Mouse (Mus musculus) kidney, adult 18-20 months (tissue): ENCODE measurements around the gene Llgl1.
A peak's percentile ranks its signal among the peaks of the same experiment; 100 is the strongest.

Experiments used
- DNase-seq: peaks from one replicate; pipeline ENCODE4 v3.0.0; 2021

Llgl1 gene

GRCm38 (mm10) chr11:60699524-60700075 lies at the start of gene Llgl1:
Gene Llgl1 (plus strand): TSS chr11:60699723.
- peak; percentile 84 for DNase-seq

- DNase-seq = no peak
Measured at GRCm38 (mm10) chr11:60696165-60696564, 3.4 kb upstream of the Llgl1 start.

DNA sequence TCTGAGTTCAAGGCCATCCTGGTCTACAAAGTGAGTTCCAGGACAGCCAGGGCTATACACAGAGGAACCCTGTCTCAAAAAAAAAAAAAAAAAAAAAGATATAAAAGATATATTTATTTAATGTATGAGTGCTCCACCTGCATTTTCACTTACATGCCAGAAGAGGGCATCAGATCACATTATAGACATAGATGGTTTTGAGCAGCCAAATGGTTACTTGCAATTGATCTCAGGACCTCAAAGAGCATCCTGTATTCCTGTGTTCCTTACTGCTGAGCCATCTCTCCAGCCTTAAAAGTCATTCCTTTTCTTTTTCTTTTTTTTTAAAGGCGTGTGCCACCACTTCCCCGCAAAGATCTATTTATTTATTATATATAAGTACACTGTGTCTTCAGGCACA lies 2.0 kb upstream of the Llgl1 start:
- no peak for DNase-seq

GRCm38 (mm10) chr11:60698806-60699523 lies 558 bp upstream of the Llgl1 start:
- DNase-seq = peak; percentile 74

- DNase-seq = no peak
Measured at GRCm38 (mm10) chr11:60700320-60701185, 1.0 kb downstream of the Llgl1 start.

DNA sequence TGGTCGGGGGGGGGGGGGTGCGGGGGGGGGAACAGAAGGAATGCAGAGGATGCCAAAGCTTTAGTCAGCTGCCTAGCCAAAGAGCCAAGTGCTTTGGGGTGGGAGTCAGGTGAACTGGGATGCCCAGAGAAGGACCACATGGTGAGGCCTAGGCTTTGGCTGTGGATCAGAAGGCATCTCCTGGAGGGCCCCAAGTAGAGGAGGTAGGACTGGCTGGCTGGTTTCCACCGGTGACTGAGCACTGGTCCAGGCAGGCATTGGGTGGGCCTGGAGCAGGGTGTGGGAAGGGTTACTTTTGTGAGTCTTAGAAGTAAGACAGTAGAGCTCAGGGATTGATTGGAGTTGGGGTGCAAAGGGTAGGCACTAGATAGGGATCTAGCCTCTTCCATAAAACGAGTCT lies 2.1 kb downstream of the Llgl1 start:
- DNase-seq = no peak

- peak; percentile 66 for DNase-seq
Measured at GRCm38 (mm10) chr11:60703131-60703530, 3.6 kb downstream of the Llgl1 start.

- DNase-seq = no peak
Measured at GRCm38 (mm10) chr11:60704023-60704880, 4.7 kb downstream of the Llgl1 start.

- DNase-seq = no peak
Measured at GRCm38 (mm10) chr11:60705255-60705654, 5.7 kb downstream of the Llgl1 start.

DNA sequence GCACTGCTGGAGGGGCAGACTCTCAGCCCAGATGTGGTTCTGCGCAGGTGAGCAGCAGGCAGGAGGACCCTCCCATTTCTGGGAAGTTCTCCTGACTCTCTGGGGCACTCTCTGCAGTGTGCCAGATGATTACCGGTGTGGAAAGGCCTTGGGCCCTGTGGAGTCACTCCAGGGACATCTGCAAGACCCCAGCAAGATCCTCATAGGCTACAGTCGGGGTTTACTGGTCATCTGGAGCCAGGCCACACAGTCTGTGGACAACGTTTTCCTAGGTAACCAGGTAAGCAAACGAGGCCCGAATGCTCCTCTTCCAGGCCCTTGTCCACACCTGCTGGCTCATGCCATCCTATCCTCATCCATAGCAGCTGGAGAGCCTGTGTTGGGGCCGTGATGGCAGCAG lies 6.6 kb downstream of the Llgl1 start:
- DNase-seq = no peak

GRCm38 (mm10) chr11:60706696-60707480 lies 7.4 kb downstream of the Llgl1 start:
- DNase-seq = no peak

- peak; percentile 90 for DNase-seq
Measured at GRCm38 (mm10) chr11:60707672-60708071, 8.1 kb downstream of the Llgl1 start.

GRCm38 (mm10) chr11:60708631-60709030 lies 9.1 kb downstream of the Llgl1 start:
- DNase-seq = no peak

- no peak for DNase-seq
Measured at GRCm38 (mm10) chr11:60709481-60710465, 10.2 kb downstream of the Llgl1 start.

GRCm38 (mm10) chr11:60711218-60711617 lies 11.7 kb downstream of the Llgl1 start:
- DNase-seq = no peak

DNA sequence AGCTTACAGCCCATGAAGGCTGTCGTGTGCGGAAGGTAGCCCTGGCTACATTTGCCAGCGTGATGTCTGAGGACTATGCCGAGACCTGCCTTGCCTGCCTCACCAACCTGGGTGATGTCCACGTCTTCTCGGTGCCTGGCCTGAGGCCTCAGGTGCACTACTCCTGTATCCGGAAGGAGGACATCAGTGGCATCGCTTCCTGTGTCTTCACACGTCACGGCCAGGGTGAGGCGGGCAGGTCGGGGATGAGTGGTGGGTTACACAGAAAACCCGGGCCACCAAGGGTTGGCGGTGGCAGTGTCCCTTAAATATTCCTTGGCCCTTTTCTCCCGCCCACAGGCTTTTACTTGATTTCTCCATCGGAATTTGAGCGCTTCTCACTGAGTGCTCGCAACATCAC lies 12.5 kb downstream of the Llgl1 start:
- no peak for DNase-seq

DNA sequence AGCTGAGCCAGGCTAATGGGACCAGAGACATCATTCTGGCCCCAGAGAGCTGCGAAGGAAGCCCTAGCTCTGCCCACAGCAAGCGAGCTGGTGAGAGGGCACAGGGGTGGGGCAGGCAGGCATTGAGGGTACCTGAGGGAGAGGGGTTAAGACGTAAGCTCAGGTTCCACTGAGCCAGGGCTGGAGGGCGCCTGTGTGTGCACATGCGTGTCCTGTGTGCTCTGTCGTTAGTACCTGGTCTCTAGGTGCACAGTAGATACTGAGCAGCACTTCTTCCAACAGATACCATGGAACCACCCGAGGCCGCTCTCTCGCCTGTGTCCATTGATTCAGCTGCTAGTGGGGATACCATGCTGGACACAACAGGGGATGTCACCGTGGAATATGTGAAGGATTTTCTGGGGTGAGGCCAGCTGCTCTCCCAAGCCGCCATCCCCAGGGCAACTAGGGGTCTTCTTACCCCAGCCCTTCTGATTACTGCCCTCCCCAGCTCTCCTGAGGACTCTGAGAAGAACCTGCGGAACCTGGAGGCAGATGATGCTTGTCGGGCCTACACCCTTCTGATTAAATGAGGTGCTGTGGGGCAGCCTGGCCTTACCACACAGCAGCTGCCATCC lies 13.2 kb downstream of the Llgl1 start:
- DNase-seq = no peak

DNA sequence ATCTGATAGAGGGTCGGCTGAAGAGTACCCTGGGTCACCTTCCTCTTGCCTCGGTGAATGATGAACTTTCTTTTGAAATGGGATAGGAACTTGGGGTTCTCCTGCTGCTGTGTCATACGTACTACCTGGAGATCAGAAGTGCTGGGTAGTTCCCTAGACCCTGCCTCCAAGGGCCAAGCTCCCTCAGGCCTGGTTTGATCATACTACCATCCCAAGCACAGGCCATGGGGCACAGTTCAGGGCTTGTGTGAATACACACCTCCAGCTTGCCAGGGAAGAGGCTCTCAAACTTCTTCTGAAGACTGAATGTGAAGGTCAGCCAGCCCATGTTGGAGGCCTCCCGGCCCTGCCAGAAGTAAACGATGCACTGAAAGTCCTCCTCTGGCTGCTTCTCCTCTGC lies 16.3 kb downstream of the Llgl1 start:
- no peak for DNase-seq

DNA sequence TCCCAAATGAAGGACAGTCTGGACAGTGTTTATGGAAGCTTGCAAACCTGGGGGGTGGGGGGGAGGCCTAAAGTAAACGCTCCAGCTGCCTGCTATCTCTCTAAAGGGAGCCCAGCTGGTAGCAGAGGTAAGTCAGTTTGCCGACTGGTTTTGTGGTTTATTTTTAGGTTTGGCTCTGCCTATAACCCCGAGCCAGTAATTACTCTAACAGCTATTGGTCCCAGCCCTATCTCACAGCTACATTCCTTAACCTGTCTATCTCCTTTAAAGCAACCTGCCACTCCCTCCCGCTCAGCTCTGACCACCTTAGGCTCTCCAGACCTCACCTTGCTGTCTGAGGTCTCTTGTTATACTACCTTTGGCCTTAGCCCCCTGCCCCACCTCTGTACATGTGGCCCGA lies 19.7 kb downstream of the Llgl1 start:
- no peak for DNase-seq
